Mouse (Mus musculus) left cerebral cortex, adult 2 months (tissue): Measurements from ENCODE around the gene Ocm. TPM values are rescaled to one million over a fixed set of nuclear protein-coding genes. Genes with fewer than 3 reads are reported as not detected.
A peak's percentile ranks its signal among the peaks of the same experiment; 100 is the strongest.
"Not testable (repeated sequence)": the region's sequence is repeated elsewhere in the genome, so short reads cannot be mapped to it uniquely, and the experiment has no call there.

Experiments
- DNase-seq, 2 experiments: peaks; one replicate each; pipeline ENCODE4 v3.0.0; 2021 to 2022; ENCODE audit warnings: low spot score in 2 of 2, mixed read lengths in 1 of 2; ENCODE audit errors: extremely low spot score in 1 of 2
- H3K27ac ChIP-seq: fragments of 200-600 bp; 2 replicates; pipeline ENCODE4 v1.8.1; 2022
- H3K4me3 ChIP-seq: fragments of 200-600 bp; 2 replicates; pipeline ENCODE4 v1.8.1; 2022
- CTCF ChIP-seq: fragments of 200-600 bp; IDR thresholded peaks from 2 replicates; pipeline ENCODE4 v1.8.1; 2022; ENCODE audit warnings: antibody characterized with exemption, mild to moderate bottlenecking, moderate library complexity
- intact Hi-C: fragments of 180-260 bp; cut with DNase I; formaldehyde crosslinking; loops from one replicate; pipeline ENCODE4 v1.15.1; 2025
- total RNA-seq, 2 experiments: library from RNA; stranded (reverse); gene quantifications; 2 replicates each; pipeline ENCODE4 v1.2.3; 2021

Gene Ocm
- total RNA-seq, 2 experiments from 2014 or later: 1.1 to 2.2 TPM

DNA sequence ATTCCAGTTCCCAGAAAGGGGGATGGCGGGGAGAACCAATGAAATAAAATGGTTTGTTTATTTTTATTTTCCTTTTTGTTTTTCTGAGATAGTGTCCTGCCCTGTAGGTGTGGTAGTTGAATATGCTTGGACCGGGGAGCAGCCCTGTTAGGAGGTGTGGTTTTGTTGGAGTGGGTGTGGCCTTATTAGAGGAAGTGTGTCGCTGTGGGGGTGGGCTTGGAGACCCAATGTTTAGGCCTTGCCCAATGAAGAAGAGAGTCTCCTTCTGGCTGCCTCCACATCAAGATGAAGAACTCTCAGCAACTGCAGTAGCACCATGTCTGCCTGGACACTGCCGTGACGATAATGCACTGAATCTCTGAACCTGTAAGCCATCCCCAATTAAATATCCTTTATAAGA lies 13.4 kb upstream of the Ocm start:
- no peak for TF ChIP-seq CTCF
- Histone ChIP-seq H3K27ac (no peak overlapping the region), H3K4me3 (no peak overlapping the region)

DNA sequence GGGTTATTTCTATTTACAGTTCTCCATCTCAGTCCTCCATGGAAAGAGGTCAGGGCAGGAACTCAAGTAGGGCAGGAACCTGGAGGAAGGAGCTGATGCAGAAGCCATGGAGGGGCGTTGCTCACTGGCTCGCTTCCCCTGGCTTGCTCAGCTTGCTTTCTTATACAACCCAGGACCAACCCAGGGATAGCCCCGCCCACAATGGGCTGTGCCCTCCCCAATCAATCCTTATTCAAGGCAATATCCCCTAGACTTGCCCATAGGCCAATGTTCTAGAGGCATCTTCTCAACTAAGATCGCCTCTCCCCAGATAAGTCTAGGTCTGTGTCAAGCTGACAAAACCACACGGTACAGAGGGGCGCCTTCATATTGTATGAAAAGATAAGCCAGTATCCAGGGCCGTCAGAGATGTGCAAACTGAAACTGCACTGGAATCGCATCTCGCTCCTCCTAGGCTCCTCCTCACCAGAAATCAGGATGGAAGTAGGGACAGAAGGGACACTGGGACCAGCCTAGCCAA lies 12.7 kb upstream of the Ocm start:
- no peak for TF ChIP-seq CTCF
- intact Hi-C loops: no loop called here

More for the DNA sequence above, 13.4 kb upstream of the Ocm start:
- intact Hi-C loops: loop anchor here (1.0 kb wide), 1 partner anchor 114 kb away; no protein-coding TSS in a partner anchor
- no peak for DNase-seq

DNA sequence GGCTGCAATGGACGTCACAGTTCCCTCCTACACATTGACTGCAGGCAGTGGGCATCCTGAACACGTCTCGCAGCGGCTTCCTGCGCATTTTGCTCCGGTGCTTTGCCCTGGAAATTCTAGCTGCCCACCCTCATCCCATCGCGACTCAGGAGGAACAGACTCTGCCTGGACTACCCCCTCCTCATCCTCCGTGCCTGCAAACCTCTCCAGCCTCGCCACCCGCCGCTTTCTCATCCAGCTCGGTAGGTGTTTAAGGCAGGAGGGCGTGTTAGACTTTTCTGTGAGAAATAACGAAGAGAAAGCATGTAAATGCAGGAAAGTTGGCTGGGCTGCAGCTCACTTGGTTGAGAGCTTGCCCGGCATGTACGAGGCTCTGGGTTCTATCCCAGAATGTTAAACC lies 10.5 kb upstream of the Ocm start:
- TF ChIP-seq CTCF: no peak
- DNase-seq: peak in 1 of 2 experiments; percentile 49
- intact Hi-C loops: no loop called here
- H3K27ac ChIP-seq: peak overlapping the region; percentile 75
- H3K4me3 ChIP-seq: peak overlapping the region; percentile 40

More for the DNA sequence above, 12.7 kb upstream of the Ocm start:
- no peak for DNase-seq
- Histone ChIP-seq H3K4me3 (no peak overlapping the region), H3K27ac (no peak overlapping the region)

DNA sequence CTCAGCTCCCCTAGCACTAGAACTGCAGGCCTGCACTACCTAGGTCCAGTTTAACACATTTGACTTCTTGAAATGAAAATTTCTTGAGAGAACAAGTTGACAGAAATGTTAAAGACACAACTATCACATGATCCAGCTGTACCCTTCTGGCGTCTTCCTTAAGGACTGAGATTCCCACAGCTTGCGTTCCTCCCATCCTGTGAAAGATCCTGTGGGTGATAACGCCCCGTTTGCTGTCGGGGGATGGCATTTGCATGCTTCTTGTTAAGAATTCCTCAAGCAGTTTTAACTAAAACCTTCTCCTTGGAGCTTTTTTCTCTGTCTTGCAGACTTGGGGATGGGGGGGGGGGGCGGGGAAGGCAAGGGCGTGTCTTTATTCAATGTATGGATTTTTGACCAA lies 8.1 kb upstream of the Ocm start:
- intact Hi-C loops: no loop called here
- DNase-seq: peak in 1 of 2 experiments; percentile 29
- no peak for TF ChIP-seq CTCF
- Histone ChIP-seq H3K4me3 (no peak overlapping the region), H3K27ac (no peak overlapping the region; the same call in 1 of the 2 replicates)

DNA sequence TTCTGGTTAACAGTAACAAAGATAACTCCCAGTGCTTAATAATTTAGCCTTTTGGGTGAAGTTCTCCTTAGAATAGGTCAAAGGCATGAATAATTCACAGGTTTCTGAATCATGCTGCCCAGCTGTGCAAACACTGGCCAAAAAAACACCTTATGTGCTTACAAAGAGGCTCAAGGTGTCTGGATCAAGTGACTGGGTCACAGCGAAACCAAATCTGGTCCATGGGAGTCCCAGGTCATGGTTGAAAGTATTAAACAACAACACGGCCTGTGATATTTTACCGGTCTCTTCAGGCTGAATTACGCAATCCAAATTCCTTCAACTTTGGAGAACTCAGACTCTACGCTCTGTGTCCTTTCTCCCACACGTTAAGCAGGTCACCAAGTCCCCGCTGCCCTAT lies 6.0 kb upstream of the Ocm start:
- intact Hi-C loops: no loop called here
- DNase-seq: no peak
- no peak overlapping the region for H3K27ac ChIP-seq
- H3K4me3 ChIP-seq: no peak overlapping the region
- TF ChIP-seq CTCF: no peak

DNA sequence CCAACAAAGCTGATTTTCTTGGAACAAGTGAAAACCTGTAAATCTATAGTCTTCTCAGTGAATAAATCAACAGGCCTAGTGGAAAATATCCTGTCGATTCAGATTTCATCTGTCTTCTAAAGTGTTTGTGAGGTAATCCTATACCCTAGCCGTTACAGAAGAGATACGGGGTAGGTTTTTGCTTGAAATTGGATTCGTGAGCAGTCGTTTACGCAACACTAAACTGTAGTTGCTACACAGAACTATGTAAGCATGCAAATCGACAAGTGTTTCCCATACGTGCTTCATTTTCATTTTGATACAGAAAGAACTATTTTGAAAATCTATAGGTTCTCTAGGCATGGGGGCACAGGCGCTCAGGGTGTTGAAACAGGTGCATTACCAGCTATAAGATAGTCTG lies 10.6 kb downstream of the Ocm start:
- no peak for TF ChIP-seq CTCF
- no peak for DNase-seq
- H3K4me3 ChIP-seq: no peak overlapping the region
- H3K27ac ChIP-seq: no peak overlapping the region
- intact Hi-C loops: no loop called here

DNA sequence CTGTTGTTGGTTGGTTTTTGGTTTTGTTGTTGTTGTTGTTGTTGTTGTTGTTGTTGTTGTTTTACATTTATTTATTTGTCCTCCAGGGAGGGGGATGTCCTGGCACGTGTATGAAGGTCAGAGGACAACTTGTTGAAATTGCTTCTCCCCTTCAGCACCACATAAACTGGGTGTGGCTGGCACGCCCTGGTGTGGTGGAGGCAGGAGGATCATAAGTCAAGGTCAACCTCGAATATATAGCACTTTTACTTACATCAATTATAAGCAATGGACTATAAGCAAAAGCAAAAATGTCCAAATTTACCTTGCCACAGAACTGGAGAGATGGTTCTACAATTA lies 11.2 kb downstream of the Ocm start:
- intact Hi-C loops: no loop called here
- DNase-seq: no peak
- TF ChIP-seq CTCF: no peak
- Histone ChIP-seq H3K27ac (no peak overlapping the region), H3K4me3 (no peak overlapping the region; the same call in 1 of the 2 replicates)

DNA sequence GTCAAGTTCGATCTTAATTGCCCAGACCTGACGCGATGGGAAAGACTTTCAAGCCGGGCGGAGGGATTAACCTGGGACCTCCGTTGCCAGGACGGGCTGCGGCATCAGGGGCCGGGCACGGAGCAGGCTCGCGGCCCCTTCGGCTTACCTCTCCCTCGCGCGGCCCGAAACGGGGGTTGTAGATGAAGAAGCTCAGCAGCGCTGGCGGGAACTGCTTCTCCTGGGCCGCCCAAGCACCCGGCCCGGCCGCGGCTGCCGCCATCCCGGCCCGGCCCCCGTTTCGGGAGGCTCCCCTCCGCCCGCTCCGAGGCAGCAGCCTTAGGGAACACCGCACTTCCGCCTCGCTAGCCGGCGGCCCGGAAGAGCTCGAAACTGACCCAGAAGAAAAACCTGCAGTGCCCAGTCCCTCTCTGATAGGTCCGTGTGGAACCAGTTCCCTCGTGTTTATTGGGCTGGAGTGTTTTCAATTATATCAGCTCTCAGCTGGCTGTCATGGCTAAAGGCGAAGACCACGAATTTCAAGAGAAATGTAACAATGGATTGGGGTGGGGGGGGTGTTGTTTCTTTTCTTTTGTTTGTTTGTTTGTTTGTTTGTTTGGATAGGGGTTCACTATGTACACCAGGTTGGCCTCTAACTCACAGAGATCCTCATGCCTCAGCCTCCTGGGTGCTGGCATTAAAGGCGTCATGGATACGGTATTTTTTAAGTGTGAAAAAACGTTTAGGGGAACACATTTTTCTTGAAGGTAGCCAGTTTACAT lies 11.7 kb downstream of the Ocm start, which contains the start of gene Ccz1:
Ccz1 (minus strand) TSS at position 327 of the 761 bp plus-strand sequence.
- H3K27ac ChIP-seq: peak within 1 kb of the TSS; percentile 75
- H3K4me3 ChIP-seq: peak within 1 kb of the TSS; percentile 96
- intact Hi-C loops: no loop called here
- no peak for TF ChIP-seq CTCF
- DNase-seq: peak; percentile 74 to 79

DNA sequence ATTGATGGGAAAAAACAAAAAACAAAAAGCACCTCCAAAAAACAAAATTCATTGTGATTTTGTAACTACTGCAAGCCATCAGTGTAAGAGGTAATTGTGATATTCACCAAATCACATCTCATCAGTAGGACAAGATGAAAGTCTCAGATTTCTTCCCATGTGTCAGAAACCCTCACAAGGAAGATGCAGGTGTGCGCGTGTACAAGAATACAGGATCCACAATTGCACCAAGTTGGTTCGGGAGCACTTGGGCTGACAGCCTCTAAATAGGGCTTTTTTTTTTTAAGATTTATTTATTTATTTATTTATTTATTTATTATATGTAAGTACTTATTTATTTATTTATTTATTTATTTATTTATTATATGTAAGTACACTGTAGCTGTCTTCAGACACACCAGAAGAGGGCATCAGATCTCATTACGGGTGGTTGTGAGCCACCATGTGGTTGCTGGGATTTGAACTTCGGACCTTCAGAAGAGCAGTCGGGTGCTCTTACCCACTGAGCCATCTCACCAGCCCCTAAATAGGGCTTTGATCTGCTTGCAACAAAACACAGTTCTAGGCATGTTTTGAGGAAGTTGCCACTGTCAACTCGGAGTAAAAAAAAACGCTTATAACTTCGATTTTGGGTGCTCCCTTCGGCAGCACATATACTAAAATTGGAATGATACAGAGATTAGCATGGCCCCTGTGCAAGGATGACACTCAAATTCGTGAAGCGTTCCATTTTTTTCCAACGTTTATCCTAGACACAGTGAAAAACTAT lies 12.9 kb downstream of the Ocm start:
- intact Hi-C loops, DNase-seq, H3K27ac ChIP-seq: not testable (repeated sequence)
- H3K4me3 ChIP-seq: peak overlapping the region; percentile 96

DNA sequence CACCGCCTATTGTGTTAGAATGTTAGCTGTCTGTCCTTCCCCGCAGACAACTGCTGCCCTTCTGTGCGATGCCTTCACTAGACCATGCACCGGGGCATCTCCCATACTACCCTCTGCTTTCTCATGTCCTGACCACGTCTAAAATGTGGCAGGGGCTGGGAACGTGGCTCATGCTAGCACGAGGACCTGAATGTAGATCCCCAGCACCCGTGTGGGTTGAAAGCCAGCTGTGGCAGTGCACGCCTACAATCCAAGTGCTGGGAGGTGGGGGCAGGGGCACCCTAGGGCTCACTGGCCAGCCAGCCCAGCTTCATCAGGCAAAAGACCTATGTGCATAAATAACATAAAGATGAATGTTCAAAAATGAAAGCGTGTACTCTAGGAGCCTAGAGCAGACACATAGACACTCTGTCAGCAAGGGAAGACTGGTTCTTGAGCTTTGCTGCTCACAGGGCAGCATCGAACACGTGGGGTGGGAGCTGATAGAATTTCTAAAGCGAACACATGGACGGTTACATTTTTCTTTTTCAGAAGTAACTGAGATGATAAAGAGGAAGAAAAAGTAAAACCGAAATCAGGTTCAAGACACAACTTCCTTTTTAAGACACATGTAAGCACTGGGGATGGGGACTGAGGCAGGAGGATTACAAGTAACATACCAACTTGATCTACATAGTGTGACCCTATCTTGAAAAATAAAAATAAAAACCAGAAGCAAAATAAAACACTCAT lies 23.8 kb downstream of the Ocm start:
- no peak for TF ChIP-seq CTCF
- Histone ChIP-seq H3K27ac (no peak overlapping the region), H3K4me3 (no peak overlapping the region)
- intact Hi-C loops: no loop called here
- no peak for DNase-seq

DNA sequence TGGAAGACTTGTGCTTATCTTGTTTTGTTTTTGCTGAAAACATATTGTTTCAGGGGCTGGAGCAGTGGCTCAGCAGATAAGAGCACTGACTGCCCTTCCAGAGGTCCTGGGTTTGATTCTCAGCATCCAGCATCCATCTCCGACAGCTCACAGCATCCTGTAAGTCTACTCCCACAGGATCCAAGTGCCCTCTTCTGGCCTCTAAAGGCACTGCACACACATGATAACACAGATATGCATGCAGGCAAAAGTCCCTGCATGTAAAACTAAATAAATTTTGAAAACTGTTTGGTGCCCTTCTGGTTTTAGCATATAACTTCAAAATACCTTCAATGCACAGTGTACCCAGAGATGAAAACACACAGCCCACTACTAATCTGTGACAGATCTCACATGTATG lies 27.1 kb downstream of the Ocm start:
- intact Hi-C loops: no loop called here
- H3K27ac ChIP-seq: no peak overlapping the region

More for the DNA sequence above, 27.1 kb downstream of the Ocm start:
- DNase-seq: no peak
- TF ChIP-seq CTCF: peak; percentile 41
- no peak overlapping the region for H3K4me3 ChIP-seq
